Mouse (Mus musculus) left cerebral cortex, postnatal 4 days (tissue): ENCODE measurements around the gene Sult2b1. TPM values are rescaled to one million over a fixed set of nuclear protein-coding genes. Genes with fewer than 3 reads are reported as not detected.

Experiments
- DNase-seq: peaks from one replicate; pipeline ENCODE4 v3.0.0-alpha.2; 2022
- intact Hi-C: fragments of 180-260 bp; cut with DNase I; formaldehyde crosslinking; loops from one replicate; pipeline ENCODE4 v1.15.1; 2025
- total RNA-seq, 2 experiments: library from RNA; stranded (reverse); gene quantifications; 2 replicates each; pipeline ENCODE4 v1.2.3; 2021

Gene Sult2b1
- total RNA-seq, 2 experiments from 2014 or later: 4.9 to 5.5 TPM

DNA sequence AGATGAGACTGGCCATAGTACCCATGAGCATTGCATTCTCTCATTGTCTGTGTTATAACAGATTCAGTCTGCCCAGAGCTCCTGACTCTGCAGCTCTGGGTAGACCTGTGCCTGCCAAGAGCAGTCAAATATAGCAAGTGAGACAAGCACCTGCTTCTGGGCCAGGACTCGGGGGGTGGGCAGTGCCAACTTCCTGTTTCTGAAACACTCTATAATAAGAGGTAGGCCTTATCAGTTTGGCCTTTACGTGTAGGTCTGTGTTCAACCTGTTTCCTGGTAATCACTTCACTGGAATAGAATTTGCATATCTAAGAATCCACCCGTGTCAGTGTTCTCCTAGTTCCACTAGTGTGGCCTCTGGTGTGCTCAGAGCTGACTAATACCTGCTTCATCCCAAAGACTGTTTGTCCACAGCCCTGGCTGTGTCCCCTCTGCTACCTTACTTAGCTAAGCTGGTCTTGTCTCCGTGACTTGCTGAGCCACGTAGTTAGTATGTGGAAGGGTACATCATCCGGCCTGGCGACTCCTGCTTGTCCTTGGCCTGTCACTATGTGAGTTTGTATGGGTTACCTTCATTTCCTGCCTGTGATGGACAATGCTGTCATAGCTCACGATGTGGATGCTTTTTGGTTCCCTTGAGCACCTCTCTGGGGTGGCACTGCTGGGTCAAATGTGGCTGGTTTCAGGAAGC, 103.3 kb downstream of the Sult2b1 start:
- no peak for DNase-seq
- intact Hi-C loops: loop anchor here (10.0 kb wide), 1 partner anchor 86 kb away; no protein-coding TSS in a partner anchor

Other genes with a start within 250 kb of the Sult2b1 start
- gene Hsd17b14, start 229.8 kb downstream of the Sult2b1 start, total RNA-seq: not detected
- 10 to 100 TPM; 22.9 to 25.3 TPM for gene Bcat2, start 214.5 kb downstream of the Sult2b1 start, total RNA-seq
- not detected for gene Fgf21, start 169.2 kb downstream of the Sult2b1 start, total RNA-seq
- under 1 TPM in 1 of 2 experiments, not detected in 1; 0.14 TPM for gene Fut1, start 167.4 kb downstream of the Sult2b1 start, total RNA-seq
- gene Izumo1, start 162.9 kb downstream of the Sult2b1 start, total RNA-seq: under 1 TPM in 1 of 2 experiments, not detected in 1; 0.20 TPM
- gene Rasip1, start 157.2 kb downstream of the Sult2b1 start, total RNA-seq: 10 to 100 TPM; 23.5 to 25.1 TPM
- 1 to 10 TPM; 1.7 to 2.6 TPM for gene Mamstr, start 144.7 kb downstream of the Sult2b1 start, total RNA-seq
- gene Fut2, start 118.3 kb downstream of the Sult2b1 start, total RNA-seq: not detected
- under 1 TPM in 1 of 2 experiments, not detected in 1; 0.34 TPM for gene Ntn5, start 100.6 kb downstream of the Sult2b1 start, total RNA-seq
- gene Sec1, start 90.3 kb downstream of the Sult2b1 start, total RNA-seq: under 1 TPM; 0.18 to 0.20 TPM
- 100 to 1,000 TPM; 136 to 144 TPM for gene Car11, start 84.8 kb downstream of the Sult2b1 start, total RNA-seq
- gene Dbp, start 79.6 kb downstream of the Sult2b1 start, total RNA-seq: 10 to 100 TPM; 19.1 to 22.2 TPM
- 100 to 1,000 TPM; 640 to 672 TPM for gene Rpl18, start 69.2 kb downstream of the Sult2b1 start, total RNA-seq
- gene Sphk2, start 66.7 kb downstream of the Sult2b1 start, total RNA-seq: 10 to 100 TPM; 23.6 to 24.6 TPM
- 1 to 10 TPM in 1 of 2 experiments, under 1 TPM in 1; 0.62 to 1.1 TPM for gene Fam83e, start 63.5 kb downstream of the Sult2b1 start, total RNA-seq
- gene Spaca4, start 58.9 kb downstream of the Sult2b1 start, total RNA-seq: not detected
- gene Lmtk3, start 931 bp downstream of the Sult2b1 start, total RNA-seq: 100 to 1,000 TPM; 304 to 352 TPM
- gene Cyth2, start 29.9 kb upstream of the Sult2b1 start, total RNA-seq: 100 to 1,000 TPM; 249 TPM
- gene Kcnj14, start 40.1 kb upstream of the Sult2b1 start, total RNA-seq: 1 to 10 TPM; 1.6 to 2.1 TPM
- 10 to 100 TPM; 31.8 to 35.5 TPM for gene Grwd1, start 46.3 kb upstream of the Sult2b1 start, total RNA-seq
- gene Kdelr1, start 88.1 kb upstream of the Sult2b1 start, total RNA-seq: 100 to 1,000 TPM in 1 of 2 experiments, 10 to 100 TPM in 1; 98.9 to 109 TPM
- gene Grin2d, start 93.7 kb upstream of the Sult2b1 start, total RNA-seq: 10 to 100 TPM; 31.9 to 39.5 TPM
- gene Syngr4, start 112.0 kb upstream of the Sult2b1 start, total RNA-seq: under 1 TPM in 1 of 2 experiments, not detected in 1; 0.52 TPM
- gene Tmem143, start 112.3 kb upstream of the Sult2b1 start, total RNA-seq: 10 to 100 TPM; 16.8 to 19.7 TPM
- 10 to 100 TPM in 1 of 2 experiments, 1 to 10 TPM in 1; 6.9 to 13.4 TPM for gene Emp3, start 136.7 kb upstream of the Sult2b1 start, total RNA-seq
- gene Ccdc114, start 139.4 kb upstream of the Sult2b1 start, total RNA-seq: 1 to 10 TPM; 1.9 to 2.4 TPM
- gene Abcc6, start 245.6 kb upstream of the Sult2b1 start, total RNA-seq: 1 to 10 TPM; 2.1 to 3.0 TPM
- gene Nomo1, start 249.0 kb upstream of the Sult2b1 start, total RNA-seq: 10 to 100 TPM; 83.3 to 92.5 TPM